Mouse (Mus musculus) layer of hippocampus, adult 18-20 months (tissue): ENCODE measurements around the gene Mast4. TPM values are rescaled to one million over a fixed set of nuclear protein-coding genes. Genes with fewer than 3 reads are reported as not detected.
A peak's percentile ranks its signal among the peaks of the same experiment; 100 is the strongest.

ENCODE experiments used
- DNase-seq, 2 experiments: peaks; one replicate each; pipeline ENCODE4 v3.0.0; 2022; ENCODE audit warnings: low spot score in 2 of 2
- total RNA-seq, 2 experiments: library from RNA; stranded (reverse); gene quantifications; 2 replicates each; pipeline ENCODE4 v1.2.3; 2021

The Mast4 gene
- total RNA-seq, 2 experiments from 2014 or later = 60.1 to 68.2 TPM

DNA sequence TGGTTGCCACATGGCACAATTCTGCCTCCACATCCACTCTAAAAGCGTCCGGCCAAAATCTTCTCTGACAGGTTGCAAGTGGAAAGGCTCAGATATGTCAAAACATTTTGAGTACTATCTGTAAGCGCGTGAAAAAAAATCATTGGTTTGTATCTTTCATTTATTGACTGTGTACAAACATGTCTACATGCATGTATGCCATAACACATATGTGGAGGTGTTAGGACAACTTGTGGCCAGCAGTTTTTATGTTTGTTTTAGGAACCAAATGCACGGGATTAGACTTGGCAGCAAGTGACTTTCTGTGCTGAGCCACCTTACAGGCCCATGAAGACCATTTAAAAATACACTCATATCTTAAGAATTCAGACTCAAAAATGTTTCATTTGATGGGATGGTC lies 206.7 kb downstream of the Mast4 start:
- DNase-seq = no peak

DNA sequence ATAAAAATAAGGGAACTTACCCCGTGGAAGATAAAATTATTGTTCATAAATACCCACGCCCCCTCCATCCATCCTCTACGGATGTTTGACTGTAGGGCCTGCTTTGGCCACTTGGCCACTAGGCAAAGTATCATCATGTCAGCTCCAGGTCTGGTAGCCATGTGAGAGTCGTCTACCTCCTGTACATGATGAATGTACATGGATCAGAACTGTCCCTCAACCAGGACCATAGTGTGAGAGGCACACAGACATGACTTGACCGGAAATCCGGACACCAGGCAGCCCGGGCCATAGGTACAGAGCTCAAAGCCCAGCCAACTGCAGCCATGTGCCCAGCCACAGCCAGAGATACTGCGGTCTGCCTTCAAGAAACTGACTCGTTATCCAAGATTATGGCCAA lies 210.6 kb downstream of the Mast4 start:
- no peak for DNase-seq

DNA sequence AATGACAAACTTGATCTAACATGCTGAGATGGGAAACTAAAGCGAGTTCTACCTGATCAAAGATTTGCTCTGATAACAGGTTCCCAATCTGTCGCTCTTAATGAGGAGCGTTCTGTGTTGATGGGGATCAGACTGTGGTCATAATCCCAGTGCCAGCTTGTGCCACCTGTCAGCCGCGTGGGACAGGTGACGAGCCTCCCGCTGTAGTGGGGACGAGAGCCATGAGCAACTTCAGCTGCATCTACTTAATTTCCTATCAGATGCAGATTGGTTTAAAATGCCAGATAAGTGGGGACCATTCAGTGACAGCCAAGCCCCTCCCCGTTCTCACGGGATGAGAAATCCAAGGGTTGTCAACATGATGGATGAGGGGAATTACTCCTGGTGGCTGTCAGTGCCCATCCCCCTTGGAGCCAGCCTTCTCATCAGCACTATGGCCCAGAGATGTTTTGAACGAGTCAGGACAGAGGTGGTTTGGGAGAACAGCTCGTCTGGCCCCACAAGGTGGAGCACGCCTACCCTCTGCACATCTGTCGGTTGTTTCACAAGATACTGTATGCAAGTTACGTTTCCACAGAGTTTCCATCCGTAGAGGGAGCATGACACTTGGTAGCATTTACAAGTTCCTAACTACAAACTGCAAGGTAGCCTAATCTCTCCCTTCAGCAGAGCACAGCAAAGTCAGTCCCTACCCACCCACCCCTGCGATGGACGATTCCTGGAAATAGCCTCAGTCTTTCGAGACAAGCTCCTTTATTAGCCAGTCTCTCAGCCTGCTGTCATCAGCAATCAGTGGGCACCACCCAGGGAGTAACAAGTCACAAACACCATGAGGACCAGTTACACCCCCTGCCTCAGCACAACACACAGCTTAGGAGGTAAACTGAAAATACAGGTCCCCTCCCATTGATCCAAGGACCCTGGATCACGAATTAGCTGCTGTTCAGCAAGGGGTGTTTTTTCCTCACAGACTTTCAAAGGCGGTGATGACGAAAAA lies 212.2 kb downstream of the Mast4 start:
- no peak for DNase-seq

DNA sequence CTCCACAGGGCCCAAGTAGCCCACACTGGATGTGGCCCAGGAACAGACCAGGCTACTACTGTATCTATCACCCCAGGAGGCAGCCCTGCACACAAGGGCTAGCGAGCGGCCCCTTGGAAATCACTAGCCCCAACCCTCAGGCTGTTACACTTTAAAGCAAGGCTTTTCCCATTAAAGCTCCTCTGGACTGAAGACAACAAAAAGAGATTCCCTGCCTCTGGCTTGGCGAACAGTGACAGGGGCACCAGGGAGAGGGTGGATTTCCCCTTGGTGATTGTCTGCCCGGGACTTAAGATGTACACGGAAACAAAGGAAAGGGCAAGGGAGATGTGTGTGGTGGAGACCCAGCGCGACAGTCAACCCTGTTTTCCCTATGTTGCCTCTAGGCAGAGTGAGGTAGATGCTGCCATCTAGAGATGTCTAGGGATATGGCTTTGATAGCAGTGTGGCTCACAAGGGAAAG lies 213.6 kb downstream of the Mast4 start:
- peak; percentile 11 to 70 for DNase-seq

DNA sequence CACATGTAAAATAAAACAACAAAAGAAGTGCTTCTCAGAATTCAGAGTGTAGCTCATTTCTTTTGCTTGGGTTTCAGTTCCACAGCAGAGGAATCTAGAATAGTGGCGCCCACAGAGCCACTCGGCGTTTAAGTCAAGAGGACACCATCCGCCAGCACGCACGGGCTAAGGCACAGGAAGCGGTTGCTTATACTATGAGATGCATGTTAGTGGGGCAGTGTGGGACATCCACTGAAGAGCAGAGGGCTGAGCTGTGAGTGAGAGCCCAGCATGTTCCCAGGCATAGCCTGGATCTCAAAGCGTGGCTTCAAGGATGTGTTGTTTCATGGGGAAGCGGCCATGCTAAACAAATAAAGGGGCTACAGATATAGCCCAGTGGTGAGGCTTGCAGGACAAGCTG lies 214.6 kb downstream of the Mast4 start:
- no peak for DNase-seq

DNA sequence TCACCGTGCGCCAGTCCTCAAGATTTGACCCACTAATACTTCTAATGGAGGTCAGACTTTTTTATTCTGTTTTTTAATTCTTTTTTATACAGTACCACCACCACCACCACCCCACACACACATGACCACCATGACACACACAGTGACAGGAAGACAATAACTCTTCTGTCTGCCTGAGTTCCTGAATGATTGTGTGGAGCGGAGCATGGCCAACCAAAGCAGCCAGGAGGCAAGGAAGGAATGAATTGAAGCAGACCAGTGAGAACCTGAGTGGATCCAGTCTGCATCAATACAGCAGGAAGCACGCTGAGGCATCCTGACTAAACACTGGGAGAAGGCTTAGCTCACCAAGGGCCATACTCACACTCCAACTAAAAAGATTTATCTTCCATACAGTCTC lies 219.2 kb downstream of the Mast4 start:
- DNase-seq = no peak

DNA sequence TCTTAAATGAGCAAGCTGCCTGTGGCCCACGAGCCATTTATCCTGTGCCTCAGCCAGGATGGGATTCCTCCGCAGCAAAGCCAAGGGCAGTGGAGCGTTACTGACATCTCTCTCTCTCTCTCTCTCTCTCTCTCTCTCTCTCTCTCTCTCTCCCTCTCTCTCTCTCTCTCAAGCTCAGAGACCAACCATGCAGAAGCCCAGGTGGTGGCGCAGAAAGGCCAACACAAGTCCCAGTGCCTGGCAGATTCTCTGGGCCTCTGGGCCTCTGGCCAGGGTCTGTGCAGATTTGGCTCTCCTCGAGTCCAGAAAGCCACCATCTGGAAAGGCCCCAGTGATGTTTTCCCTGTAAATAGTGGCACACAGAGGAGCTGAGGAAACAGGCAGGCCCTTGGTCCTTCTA lies 220.0 kb downstream of the Mast4 start:
- peak; percentile 29 to 59 for DNase-seq

DNA sequence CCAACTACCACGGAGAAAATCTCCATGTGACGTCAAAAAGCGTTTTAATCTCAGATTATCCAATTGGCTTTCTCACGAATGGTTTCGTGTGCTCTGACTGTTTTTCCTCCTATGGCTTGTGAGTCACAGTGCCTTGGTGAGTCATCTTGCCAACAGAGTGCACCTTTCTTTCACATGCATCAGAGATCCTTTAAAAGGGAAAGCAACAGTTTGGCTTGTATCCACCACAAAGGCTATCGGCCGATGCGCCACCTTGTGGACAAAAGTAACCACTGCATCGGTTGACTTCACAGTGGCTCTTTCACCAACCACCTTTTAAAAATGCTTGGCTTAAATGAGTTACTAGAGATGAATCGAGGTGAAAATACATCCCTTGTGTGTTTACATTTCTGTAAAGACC lies 224.4 kb downstream of the Mast4 start:
- DNase-seq = peak; percentile 59 to 89

DNA sequence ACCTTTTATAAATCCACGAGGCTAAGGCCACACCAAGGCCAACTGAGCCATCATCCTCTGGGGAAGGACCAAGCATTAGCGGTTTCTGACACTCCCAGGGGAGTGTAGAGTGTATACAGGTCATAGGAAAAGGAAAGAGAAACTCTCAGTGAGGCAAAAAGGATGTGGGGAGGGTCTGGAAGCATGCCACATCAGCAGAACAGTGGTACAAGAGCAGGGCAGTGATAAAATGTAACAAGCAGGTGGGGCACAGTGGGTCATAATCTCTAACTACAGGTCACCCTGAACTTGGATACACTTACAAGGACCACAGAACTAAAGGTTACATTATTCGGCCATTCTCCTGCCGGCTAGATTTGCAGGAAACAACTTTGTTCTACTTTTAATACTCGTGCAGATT lies 226.9 kb downstream of the Mast4 start:
- no peak for DNase-seq

DNA sequence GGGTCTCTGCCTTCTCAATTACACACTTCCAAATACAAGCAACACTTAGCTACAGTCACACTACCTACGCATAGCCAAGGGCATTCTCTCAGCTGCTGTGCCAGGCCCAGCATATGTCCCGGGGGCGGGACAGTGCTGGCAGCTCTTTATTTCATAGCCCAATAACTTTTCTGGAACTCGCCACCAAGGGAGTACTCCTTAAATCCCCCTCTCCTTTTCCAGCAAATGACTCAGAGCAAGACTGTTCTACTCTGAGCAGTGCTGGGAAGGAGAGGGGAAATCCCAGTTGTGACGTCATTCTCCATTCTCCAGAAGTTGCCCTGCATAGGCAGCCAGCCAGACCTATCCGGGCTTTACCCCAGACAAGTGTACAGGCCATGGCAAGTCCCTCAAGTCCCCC lies 231.7 kb downstream of the Mast4 start:
- peak; percentile 51 to 70 for DNase-seq

DNA sequence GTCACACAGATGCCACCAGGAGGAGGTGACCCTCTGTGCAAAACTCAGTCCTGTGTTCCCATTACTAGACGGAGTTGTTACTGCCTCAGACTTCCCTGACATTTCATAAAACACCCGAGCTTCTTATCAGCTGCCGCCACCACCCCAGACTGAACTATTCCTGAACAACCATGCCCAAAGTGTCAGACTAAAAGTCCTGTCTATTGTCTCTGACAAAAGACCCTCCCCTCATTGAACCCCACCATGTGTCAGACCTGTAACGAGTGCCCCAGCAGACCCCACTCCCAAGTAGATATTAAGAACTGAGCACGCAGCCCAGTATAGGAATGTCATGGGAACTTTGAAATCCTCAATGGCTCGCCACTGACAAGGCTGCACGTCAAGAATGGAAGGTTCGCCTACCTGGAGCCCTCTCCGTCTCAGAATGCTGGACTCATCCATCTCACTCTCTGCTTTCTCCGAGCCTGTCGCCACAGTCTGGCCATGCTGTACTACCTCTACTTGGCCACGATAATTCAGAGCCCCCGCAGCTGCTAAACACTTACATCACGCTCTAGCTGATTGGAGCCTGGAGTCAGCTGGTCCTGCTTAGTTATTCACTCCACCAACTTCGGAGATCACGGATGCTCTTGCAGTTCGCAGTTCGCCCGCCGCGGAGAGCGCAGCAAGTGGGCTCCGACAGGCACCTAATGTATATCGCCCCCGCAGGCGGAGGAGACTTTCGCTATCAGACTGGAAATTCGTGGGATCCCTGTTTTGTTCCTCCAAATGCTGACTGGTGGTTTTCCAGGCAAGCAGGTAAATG lies 237.7 kb downstream of the Mast4 start:
- peak; percentile 71 to 88 for DNase-seq

DNA sequence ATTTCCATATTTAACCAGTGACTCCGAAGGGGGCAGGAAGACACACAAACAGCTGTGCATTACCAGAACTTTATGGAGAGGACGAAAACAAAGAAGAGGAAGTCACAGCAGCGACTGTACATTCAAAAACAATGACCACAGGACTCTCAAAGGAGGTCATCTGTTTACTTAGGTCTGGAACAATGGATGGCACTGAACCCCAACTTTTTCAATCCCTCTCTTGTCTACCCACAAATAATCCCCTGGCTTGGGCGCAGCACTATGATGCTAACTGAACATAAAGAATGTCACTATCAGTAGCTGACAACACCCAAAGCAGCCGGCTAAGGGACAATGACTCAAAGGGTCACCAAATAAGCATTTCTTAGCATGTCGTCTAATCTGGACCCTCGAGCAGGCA lies 238.8 kb downstream of the Mast4 start:
- peak in 1 of 2 experiments; percentile 32 for DNase-seq

DNA sequence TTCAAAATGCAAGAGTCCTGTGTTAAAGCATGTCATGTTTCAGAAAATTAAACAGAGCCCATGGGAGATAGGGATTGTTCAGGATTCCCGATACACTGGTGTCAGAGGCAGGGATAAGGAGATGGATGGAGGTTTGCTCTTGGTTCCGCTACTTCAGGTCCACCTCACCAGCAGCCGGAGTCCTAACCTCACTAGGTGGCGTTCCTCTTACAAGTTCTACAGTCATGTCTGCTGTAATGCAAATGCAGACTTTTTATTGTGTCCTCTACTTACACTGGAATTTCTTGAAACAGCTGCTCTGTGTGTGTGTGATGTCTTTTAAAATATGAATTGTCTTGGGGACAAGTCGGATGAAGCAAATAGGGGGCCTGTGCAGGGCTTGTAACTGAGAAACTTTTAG lies 239.7 kb downstream of the Mast4 start:
- DNase-seq = no peak

DNA sequence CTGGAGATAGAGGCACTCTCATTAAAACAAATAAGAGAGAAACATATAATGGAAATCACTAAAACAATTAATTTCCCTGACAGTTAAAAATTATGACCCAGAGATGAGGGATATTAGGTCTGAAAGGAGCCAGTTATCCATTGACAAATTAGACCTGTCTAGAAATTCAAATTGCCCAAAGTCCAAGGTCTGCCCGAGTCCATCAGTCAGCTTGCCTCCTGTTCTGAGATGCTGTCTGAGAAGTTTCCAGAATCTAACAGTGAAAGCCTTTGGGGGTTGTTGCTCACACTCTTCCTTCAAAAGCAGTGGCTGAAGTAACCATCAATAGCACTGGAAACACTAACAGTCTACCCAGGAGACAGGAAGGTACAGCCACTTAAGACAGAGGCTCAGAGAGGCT lies 240.6 kb downstream of the Mast4 start:
- no peak for DNase-seq

DNA sequence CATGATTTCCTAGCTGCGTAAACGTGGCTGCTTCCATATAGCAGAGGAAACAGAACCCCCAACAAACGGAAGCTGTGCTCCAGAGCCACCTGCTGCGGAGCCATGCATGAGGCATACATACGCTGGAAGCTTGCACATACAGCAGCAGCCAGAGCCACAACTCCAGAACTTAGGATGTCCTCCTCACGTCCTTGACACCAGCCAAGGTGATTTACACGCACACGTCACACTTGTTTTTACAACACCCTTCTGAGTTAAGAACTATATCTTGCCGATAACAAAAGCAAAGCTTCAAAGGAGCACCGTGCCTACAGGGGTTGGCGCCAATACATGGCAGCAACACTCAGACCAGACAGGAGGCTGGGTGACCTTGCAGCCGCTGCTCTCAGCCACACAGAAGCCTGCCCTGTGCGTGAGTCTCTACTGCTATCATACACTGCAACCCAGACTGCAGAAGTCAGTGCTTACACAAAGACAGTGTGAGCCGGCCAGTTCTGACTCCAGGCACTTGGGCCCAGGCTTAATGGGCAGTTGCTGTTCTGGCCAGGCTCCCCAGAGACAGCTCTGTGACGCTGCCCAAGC lies 248.7 kb downstream of the Mast4 start:
- no peak for DNase-seq

DNA sequence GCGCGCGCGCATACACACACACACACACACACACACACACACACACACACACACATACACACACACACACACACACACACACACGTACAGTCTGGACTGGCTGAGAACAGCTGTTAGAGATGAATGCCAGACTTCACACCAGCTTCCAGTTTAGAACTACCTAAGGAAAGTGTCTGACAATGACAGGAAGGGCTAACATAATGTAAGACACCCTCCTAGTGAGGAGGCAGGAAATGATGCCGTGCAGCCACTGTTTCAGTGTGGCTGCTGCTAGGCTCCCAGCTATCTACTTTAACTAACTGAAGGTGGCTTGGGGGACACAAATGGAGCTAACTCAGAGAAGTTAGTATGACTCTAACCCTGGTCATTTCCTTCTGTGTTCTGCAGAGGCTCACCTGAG lies 251.4 kb downstream of the Mast4 start:
- DNase-seq = no peak

DNA sequence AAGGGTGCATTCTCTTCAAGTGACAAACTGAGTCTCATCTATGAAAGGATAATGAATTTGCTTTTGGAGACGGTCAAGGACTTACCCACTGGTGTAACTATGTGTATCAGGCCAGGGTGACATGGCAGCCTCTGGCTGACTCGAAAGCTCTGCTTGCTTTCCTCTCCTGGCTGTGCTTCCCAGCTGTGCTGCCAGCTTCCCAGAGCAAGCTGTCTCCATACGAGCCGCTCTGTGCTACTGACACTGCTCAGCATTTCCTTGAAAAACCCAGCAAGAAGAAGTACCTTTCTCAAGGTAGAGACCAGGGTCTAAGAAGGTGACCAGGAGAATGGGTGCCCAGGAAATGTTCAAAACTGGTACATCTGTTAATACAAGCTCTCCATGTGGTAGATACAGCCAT lies 254.5 kb downstream of the Mast4 start:
- no peak for DNase-seq

DNA sequence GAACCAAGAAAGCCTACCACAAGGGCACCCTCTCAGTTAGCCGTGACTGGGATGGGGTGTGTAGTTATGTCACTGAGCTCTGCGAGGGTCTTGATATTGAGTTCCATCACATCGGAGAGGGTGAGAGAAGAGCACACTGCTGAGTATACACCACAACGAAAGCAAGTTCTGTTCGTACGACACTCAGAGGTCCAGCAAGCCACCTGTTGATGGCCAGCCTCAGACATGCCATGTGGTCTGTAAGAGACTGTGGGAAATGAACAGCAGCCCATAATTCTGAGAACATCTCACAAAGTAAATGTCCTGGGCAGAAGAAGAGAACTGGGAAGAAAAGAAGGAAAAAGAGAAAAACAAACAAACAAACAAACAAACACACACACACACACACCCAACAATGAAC lies 255.5 kb downstream of the Mast4 start:
- DNase-seq = no peak

DNA sequence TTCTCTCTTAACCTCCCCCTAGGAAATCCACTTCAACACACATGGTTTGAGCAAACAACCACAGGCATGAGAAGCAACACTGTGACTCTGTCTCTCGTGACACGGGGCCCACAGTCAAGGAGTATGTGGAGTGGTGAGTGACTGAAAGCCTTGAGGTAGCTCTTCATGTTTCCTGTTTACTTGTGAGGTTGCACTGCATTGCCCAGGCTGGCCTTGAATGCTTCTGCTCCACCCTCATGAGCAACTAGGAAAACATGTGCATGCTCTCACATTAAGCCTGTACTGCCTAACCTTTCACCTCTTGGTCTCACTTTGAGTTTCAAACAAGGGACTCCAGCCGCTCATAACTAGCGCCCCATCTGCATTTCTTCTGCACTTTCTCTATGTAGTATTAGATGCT lies 260.8 kb downstream of the Mast4 start:
- DNase-seq = no peak

DNA sequence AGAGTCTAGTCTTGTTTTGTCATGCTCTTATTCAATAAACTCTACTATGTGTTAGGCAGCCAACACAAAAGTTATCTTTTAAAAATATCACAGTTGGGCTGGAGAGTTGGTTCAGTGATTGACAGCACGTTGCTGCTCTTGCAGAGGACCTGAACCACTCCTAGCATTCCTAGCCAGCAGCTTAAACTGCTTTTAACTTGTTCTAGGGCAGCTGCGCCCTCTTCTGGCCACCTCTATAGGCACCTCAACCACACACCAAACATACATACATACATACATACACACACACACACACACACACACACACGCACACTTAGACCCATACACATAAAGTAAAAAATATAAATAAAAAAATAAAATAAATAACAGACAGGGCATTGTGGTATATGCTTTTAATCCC lies 262.5 kb downstream of the Mast4 start:
- no peak for DNase-seq

DNA sequence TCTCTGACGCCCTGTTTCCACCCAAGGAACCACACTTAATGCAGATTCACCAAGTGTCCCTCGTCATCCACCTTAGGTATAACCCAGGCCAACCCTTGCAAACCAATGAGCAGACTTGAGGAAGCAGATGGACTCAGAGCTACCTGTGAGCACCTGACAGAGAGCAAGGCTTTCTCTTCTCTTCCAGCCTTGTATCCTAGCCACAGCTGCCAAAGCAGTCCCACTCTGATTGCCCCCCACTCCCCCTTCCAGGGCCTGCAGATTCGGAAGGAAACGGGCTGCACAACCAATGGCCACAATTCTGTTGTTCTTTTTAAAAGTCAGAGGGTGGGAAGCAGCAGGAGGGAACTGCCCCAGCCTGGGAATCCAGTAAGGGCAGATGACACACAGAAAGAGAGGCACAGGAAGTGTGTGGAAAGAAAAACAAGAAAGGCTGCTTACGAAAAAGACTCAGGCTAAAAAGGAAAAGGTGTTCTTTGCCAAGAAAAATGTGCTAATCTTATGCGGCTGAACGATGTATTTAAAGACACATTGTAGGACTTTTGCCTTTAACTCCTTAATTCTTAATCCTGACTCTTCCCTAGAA lies 266.6 kb downstream of the Mast4 start:
- no peak for DNase-seq
